Mouse (Mus musculus): ENCODE results near the gene Phf24. TPM values are rescaled to one million over a fixed set of nuclear protein-coding genes. Genes with fewer than 3 reads are reported as not detected.

Gene Phf24
- polyA plus RNA-seq, 1 experiment from 2014 or later: 0.31 TPM

- Histone ChIP-seq H3K36me3 (ENCODE audit: insufficient read depth, low read length) (no peaks in the 10 kb centered on the region), H3K27ac (ENCODE audit: low read length) (no peak overlapping the region), H3K4me1 (ENCODE audit: insufficient read depth, low read depth, low read length) (no peaks in the 10 kb centered on the region), H3K4me3 (ENCODE audit: low read depth, low read length) (no peak overlapping the region), H3K9ac (replicated peaks; ENCODE audit: low read depth) (no peak overlapping the region), H3K4me2 (replicated peaks; ENCODE audit: low read depth, low read length) (no peak overlapping the region), H3K27me3 (replicated peaks; ENCODE audit: insufficient read depth, low read length) (no peaks in the 10 kb centered on the region), H3K9me3 (ENCODE audit: low read length) (no peaks in the 10 kb centered on the region)
- no peak for TF ChIP-seq CTCF (IDR thresholded peaks at IDR 0.05)
- TF ChIP-seq EP300 (IDR thresholded peaks at IDR 0.05): no peak
- WGBS: 91% methylated on average over 6 of the region's 6 CpGs
- ATAC-seq: no peak
- no peak for DNase-seq (ENCODE audit: low spot score)
Observed at GRCm38 (mm10) chr4:42888806-42889205, 27.7 kb upstream of the Phf24 start.

GRCm38 (mm10) chr4:42891176-42891575 lies 25.3 kb upstream of the Phf24 start:
- 60% methylated on average over 7 of the region's 7 CpGs for WGBS
- no peak overlapping the region for H3K4me2 ChIP-seq (replicated peaks; ENCODE audit: low read depth, low read length)
- H3K36me3 ChIP-seq (ENCODE audit: insufficient read depth, low read length): no peaks in the 10 kb centered on the region
- no peak for DNase-seq (ENCODE audit: low spot score)
- H3K9ac ChIP-seq (replicated peaks; ENCODE audit: low read depth): no peak overlapping the region
- no peak overlapping the region for H3K27ac ChIP-seq (ENCODE audit: low read length)
- no peak for ATAC-seq
- no peaks in the 10 kb centered on the region for H3K9me3 ChIP-seq (ENCODE audit: low read length)
- TF ChIP-seq EP300 (IDR thresholded peaks at IDR 0.05): no peak
- TF ChIP-seq CTCF (IDR thresholded peaks at IDR 0.05): no peak
- H3K4me3 ChIP-seq (ENCODE audit: low read depth, low read length): no peak overlapping the region
- no peaks in the 10 kb centered on the region for H3K27me3 ChIP-seq (replicated peaks; ENCODE audit: insufficient read depth, low read length)
- no peaks in the 10 kb centered on the region for H3K4me1 ChIP-seq (ENCODE audit: insufficient read depth, low read depth, low read length)

GRCm38 (mm10) chr4:42895118-42895517 lies 21.3 kb upstream of the Phf24 start:
- no peak overlapping the region for H3K4me3 ChIP-seq (ENCODE audit: low read depth, low read length)
- H3K36me3 ChIP-seq (ENCODE audit: insufficient read depth, low read length): no peaks in the 10 kb centered on the region
- DNase-seq (ENCODE audit: low spot score): no peak
- no peak overlapping the region for H3K9ac ChIP-seq (replicated peaks; ENCODE audit: low read depth)
- 84% methylated on average over 7 of the region's 7 CpGs for WGBS
- no peak overlapping the region for H3K27ac ChIP-seq (ENCODE audit: low read length)
- ATAC-seq: no peak
- TF ChIP-seq CTCF (IDR thresholded peaks at IDR 0.05): no peak
- no peak for TF ChIP-seq EP300 (IDR thresholded peaks at IDR 0.05)
- H3K27me3 ChIP-seq (replicated peaks; ENCODE audit: insufficient read depth, low read length): no peaks in the 10 kb centered on the region
- no peaks in the 10 kb centered on the region for H3K9me3 ChIP-seq (ENCODE audit: low read length)
- no peaks in the 10 kb centered on the region for H3K4me1 ChIP-seq (ENCODE audit: insufficient read depth, low read depth, low read length)
- no peak overlapping the region for H3K4me2 ChIP-seq (replicated peaks; ENCODE audit: low read depth, low read length)

GRCm38 (mm10) chr4:42898914-42899313 lies 17.5 kb upstream of the Phf24 start:
- ATAC-seq (no peak), DNase-seq (ENCODE audit: low spot score) (no peak)
- H3K4me3 ChIP-seq (ENCODE audit: low read depth, low read length): no peak overlapping the region
- no peak overlapping the region for H3K4me2 ChIP-seq (replicated peaks; ENCODE audit: low read depth, low read length)
- H3K27ac ChIP-seq (ENCODE audit: low read length): no peak overlapping the region
- no peaks in the 10 kb centered on the region for H3K4me1 ChIP-seq (ENCODE audit: insufficient read depth, low read depth, low read length)
- no peaks in the 10 kb centered on the region for H3K9me3 ChIP-seq (ENCODE audit: low read length)
- no peak overlapping the region for H3K9ac ChIP-seq (replicated peaks; ENCODE audit: low read depth)
- 40% methylated on average over 3 of the region's 3 CpGs for WGBS
- TF ChIP-seq EP300 (IDR thresholded peaks at IDR 0.05) (no peak), CTCF (IDR thresholded peaks at IDR 0.05) (no peak)
- no peaks in the 10 kb centered on the region for H3K27me3 ChIP-seq (replicated peaks; ENCODE audit: insufficient read depth, low read length)
- no peaks in the 10 kb centered on the region for H3K36me3 ChIP-seq (ENCODE audit: insufficient read depth, low read length)

GRCm38 (mm10) chr4:42900878-42901277 lies 15.6 kb upstream of the Phf24 start:
- H3K27me3 ChIP-seq (replicated peaks; ENCODE audit: insufficient read depth, low read length): no peaks in the 10 kb centered on the region
- H3K27ac ChIP-seq (ENCODE audit: low read length): no peak overlapping the region
- no peak overlapping the region for H3K9ac ChIP-seq (replicated peaks; ENCODE audit: low read depth)
- no peaks in the 10 kb centered on the region for H3K9me3 ChIP-seq (ENCODE audit: low read length)
- H3K4me3 ChIP-seq (ENCODE audit: low read depth, low read length): no peak overlapping the region
- ATAC-seq (no peak), DNase-seq (ENCODE audit: low spot score) (no peak)
- H3K36me3 ChIP-seq (ENCODE audit: insufficient read depth, low read length): no peaks in the 10 kb centered on the region
- H3K4me1 ChIP-seq (ENCODE audit: insufficient read depth, low read depth, low read length): no peaks in the 10 kb centered on the region
- no peak for TF ChIP-seq CTCF (IDR thresholded peaks at IDR 0.05)
- no peak for TF ChIP-seq EP300 (IDR thresholded peaks at IDR 0.05)
- WGBS: 52% methylated on average over 5 of the region's 5 CpGs
- no peak overlapping the region for H3K4me2 ChIP-seq (replicated peaks; ENCODE audit: low read depth, low read length)

GRCm38 (mm10) chr4:42902174-42902573 lies 14.3 kb upstream of the Phf24 start:
- DNase-seq (ENCODE audit: low spot score) (peak; percentile 16), ATAC-seq (no peak)
- Histone ChIP-seq H3K27ac (ENCODE audit: low read length) (no peak overlapping the region), H3K4me3 (ENCODE audit: low read depth, low read length) (no peak overlapping the region), H3K36me3 (ENCODE audit: insufficient read depth, low read length) (no peaks in the 10 kb centered on the region), H3K9me3 (ENCODE audit: low read length) (no peaks in the 10 kb centered on the region), H3K27me3 (replicated peaks; ENCODE audit: insufficient read depth, low read length) (no peaks in the 10 kb centered on the region), H3K4me1 (ENCODE audit: insufficient read depth, low read depth, low read length) (no peaks in the 10 kb centered on the region), H3K4me2 (replicated peaks; ENCODE audit: low read depth, low read length) (no peak overlapping the region), H3K9ac (replicated peaks; ENCODE audit: low read depth) (no peak overlapping the region)
- TF ChIP-seq CTCF (IDR thresholded peaks at IDR 0.05) (peak; percentile 66), EP300 (IDR thresholded peaks at IDR 0.05) (no peak)
- 43% methylated on average over 9 of the region's 9 CpGs for WGBS

GRCm38 (mm10) chr4:42902730-42903129 lies 13.7 kb upstream of the Phf24 start:
- TF ChIP-seq EP300 (IDR thresholded peaks at IDR 0.05) (no peak), CTCF (IDR thresholded peaks at IDR 0.05) (no peak)
- DNase-seq (ENCODE audit: low spot score): no peak

More at GRCm38 (mm10) chr4:42902730-42903129, 13.7 kb upstream of the Phf24 start:
- H3K9ac ChIP-seq (replicated peaks; ENCODE audit: low read depth): no peak overlapping the region
- no peak overlapping the region for H3K27ac ChIP-seq (ENCODE audit: low read length)
- H3K36me3 ChIP-seq (ENCODE audit: insufficient read depth, low read length): no peaks in the 10 kb centered on the region
- WGBS: 83% methylated on average over 5 of the region's 5 CpGs
- H3K4me1 ChIP-seq (ENCODE audit: insufficient read depth, low read depth, low read length): no peaks in the 10 kb centered on the region
- no peaks in the 10 kb centered on the region for H3K9me3 ChIP-seq (ENCODE audit: low read length)
- no peak overlapping the region for H3K4me3 ChIP-seq (ENCODE audit: low read depth, low read length)
- no peaks in the 10 kb centered on the region for H3K27me3 ChIP-seq (replicated peaks; ENCODE audit: insufficient read depth, low read length)
- ATAC-seq: no peak
- H3K4me2 ChIP-seq (replicated peaks; ENCODE audit: low read depth, low read length): no peak overlapping the region

All from lung, postnatal 0 days (tissue).